Mouse (Mus musculus): Measurements from ENCODE around the gene Fbxl21.

- no peak for TF ChIP-seq CTCF (IDR thresholded peaks at IDR 0.05; ENCODE audit: insufficient read depth, low read length)
- no peak for TF ChIP-seq POLR2A (IDR thresholded peaks at IDR 0.05; ENCODE audit: borderline replicate concordance, extremely low read depth, low read depth, low read length)
Measured at GRCm38 (mm10) chr13:56522821-56523167, 522 bp downstream of the Fbxl21 start.

Data from lung, adult 2 months (tissue).